Mouse (Mus musculus): ENCODE data around the gene Oprl1. TPM values are rescaled to one million over a fixed set of nuclear protein-coding genes. Genes with fewer than 3 reads are reported as not detected.

Oprl1 gene
- total RNA-seq (2014; rRNA removed) (0.13 TPM in 1 of 2 replicates, not detected in the other), polyA plus RNA-seq (2012; rRNA removed) (0.06 TPM in 1 of 2 replicates, not detected in the other)

GRCm38 (mm10) chr2:181714903-181715326 lies at the start of gene Oprl1:
TSS of gene Oprl1 (plus strand) at chr2:181715016.
- Histone ChIP-seq H3K27ac (replicated peaks; ENCODE audit: insufficient read depth, low read depth, low read length) (no peak within 1 kb of the TSS), H3K9ac (ENCODE audit: low read depth, low read length) (no peak within 1 kb of the TSS), H3K4me1 (ENCODE audit: control insufficient read depth, insufficient read depth, low read length) (no peaks in the 10 kb centered on the region), H3K4me3 (ENCODE audit: insufficient read depth, low read depth, low read length) (no peak within 1 kb of the TSS), H3K27me3 (ENCODE audit: control insufficient read depth, insufficient read depth, low read length) (no peaks in the 10 kb centered on the region), H3K36me3 (ENCODE audit: control insufficient read depth, insufficient read depth, low read length) (no peaks in the 10 kb centered on the region), H3K79me2 (ENCODE audit: control insufficient read depth, insufficient read depth, low read length) (no peaks in the 10 kb centered on the region)
- WGBS, result 3% methylated on average over 7 of the region's 7 CpGs
- no peak for DNase-seq (ENCODE audit: extremely low read depth, low read depth, low spot score)
- TF ChIP-seq POLR2A (IDR thresholded peaks at IDR 0.05; ENCODE audit: extremely low read depth, insufficient read depth, low read length) (no peak), CTCF (IDR thresholded peaks at IDR 0.05; ENCODE audit: low read depth, low read length) (no peak)

GRCm38 (mm10) chr2:181670285-181670912 lies 44.4 kb upstream of the Oprl1 start:
- no peak for TF ChIP-seq CTCF (IDR thresholded peaks at IDR 0.05; ENCODE audit: low read depth, low read length)
- TF ChIP-seq POLR2A (IDR thresholded peaks at IDR 0.05; ENCODE audit: extremely low read depth, insufficient read depth, low read length), result no peak
- Histone ChIP-seq H3K27ac (replicated peaks; ENCODE audit: insufficient read depth, low read depth, low read length) (peak overlapping the region; percentile 52), H3K27me3 (ENCODE audit: control insufficient read depth, insufficient read depth, low read length) (peaks cover 15% of the 10 kb centered on the region), H3K9ac (ENCODE audit: low read depth, low read length) (peak overlapping the region; percentile 88), H3K36me3 (ENCODE audit: control insufficient read depth, insufficient read depth, low read length) (no peaks in the 10 kb centered on the region), H3K79me2 (ENCODE audit: control insufficient read depth, insufficient read depth, low read length) (peaks cover 4% of the 10 kb centered on the region; the same call in 1 of the 2 replicates), H3K4me3 (ENCODE audit: insufficient read depth, low read depth, low read length) (peak overlapping the region; percentile 74), H3K4me1 (ENCODE audit: control insufficient read depth, insufficient read depth, low read length) (no peaks in the 10 kb centered on the region)
- 6% methylated on average over 56 of the region's 56 CpGs for whole genome bisulfite sequencing
- DNase-seq (ENCODE audit: extremely low read depth, low read depth, low spot score), result no peak

- TF ChIP-seq CTCF (IDR thresholded peaks at IDR 0.05; ENCODE audit: low read depth, low read length) (no peak), POLR2A (IDR thresholded peaks at IDR 0.05; ENCODE audit: extremely low read depth, insufficient read depth, low read length) (no peak)
- no peaks in the 10 kb centered on the region for H3K36me3 ChIP-seq (ENCODE audit: control insufficient read depth, insufficient read depth, low read length)
- peaks cover 15% of the 10 kb centered on the region for H3K27me3 ChIP-seq (ENCODE audit: control insufficient read depth, insufficient read depth, low read length)
- H3K79me2 ChIP-seq (ENCODE audit: control insufficient read depth, insufficient read depth, low read length), result peaks cover 4% of the 10 kb centered on the region; the same call in 1 of the 2 replicates
- H3K4me1 ChIP-seq (ENCODE audit: control insufficient read depth, insufficient read depth, low read length), result no peaks in the 10 kb centered on the region
- WGBS, result 4% methylated on average over 41 of the region's 41 CpGs
- H3K4me3 ChIP-seq (ENCODE audit: insufficient read depth, low read depth, low read length), result peak overlapping the region; percentile 74
- DNase-seq (ENCODE audit: extremely low read depth, low read depth, low spot score), result no peak
- peak overlapping the region; percentile 52 for H3K27ac ChIP-seq (replicated peaks; ENCODE audit: insufficient read depth, low read depth, low read length)
- peak overlapping the region; percentile 88 for H3K9ac ChIP-seq (ENCODE audit: low read depth, low read length)
Observed at GRCm38 (mm10) chr2:181670913-181671311, 43.9 kb upstream of the Oprl1 start.

- DNase-seq (ENCODE audit: extremely low read depth, low read depth, low spot score), result no peak
- peak within 1 kb of the TSS; percentile 74 for H3K4me3 ChIP-seq (ENCODE audit: insufficient read depth, low read depth, low read length)
- 2% methylated on average over 41 of the region's 43 CpGs for WGBS
- peak within 1 kb of the TSS; percentile 88 for H3K9ac ChIP-seq (ENCODE audit: low read depth, low read length)
- H3K4me1 ChIP-seq (ENCODE audit: control insufficient read depth, insufficient read depth, low read length), result no peaks in the 10 kb centered on the region
- TF ChIP-seq CTCF (IDR thresholded peaks at IDR 0.05; ENCODE audit: low read depth, low read length) (no peak), POLR2A (IDR thresholded peaks at IDR 0.05; ENCODE audit: extremely low read depth, insufficient read depth, low read length) (peak; percentile 79)
- H3K79me2 ChIP-seq (ENCODE audit: control insufficient read depth, insufficient read depth, low read length), result peaks cover 4% of the 10 kb centered on the region; the same call in 1 of the 2 replicates
- H3K27me3 ChIP-seq (ENCODE audit: control insufficient read depth, insufficient read depth, low read length), result peaks cover 15% of the 10 kb centered on the region
- peak within 1 kb of the TSS; percentile 52 for H3K27ac ChIP-seq (replicated peaks; ENCODE audit: insufficient read depth, low read depth, low read length)
- no peaks in the 10 kb centered on the region for H3K36me3 ChIP-seq (ENCODE audit: control insufficient read depth, insufficient read depth, low read length)
Observed at GRCm38 (mm10) chr2:181671326-181671725, 43.5 kb upstream of the Oprl1 start, which contains the start of gene Sox18. TSS of gene Sox18 (minus strand) at chr2:181671640.

- Histone ChIP-seq H3K9ac (ENCODE audit: low read depth, low read length) (no peak overlapping the region), H3K36me3 (ENCODE audit: control insufficient read depth, insufficient read depth, low read length) (no peaks in the 10 kb centered on the region), H3K79me2 (ENCODE audit: control insufficient read depth, insufficient read depth, low read length) (peaks cover 4% of the 10 kb centered on the region; the same call in 1 of the 2 replicates), H3K27me3 (ENCODE audit: control insufficient read depth, insufficient read depth, low read length) (peaks cover 15% of the 10 kb centered on the region), H3K4me3 (ENCODE audit: insufficient read depth, low read depth, low read length) (no peak overlapping the region), H3K27ac (replicated peaks; ENCODE audit: insufficient read depth, low read depth, low read length) (no peak overlapping the region), H3K4me1 (ENCODE audit: control insufficient read depth, insufficient read depth, low read length) (no peaks in the 10 kb centered on the region)
- TF ChIP-seq POLR2A (IDR thresholded peaks at IDR 0.05; ENCODE audit: extremely low read depth, insufficient read depth, low read length), result no peak
- no peak for TF ChIP-seq CTCF (IDR thresholded peaks at IDR 0.05; ENCODE audit: low read depth, low read length)
- 38% methylated on average over 7 of the region's 7 CpGs for WGBS
- no peak for DNase-seq (ENCODE audit: extremely low read depth, low read depth, low spot score)
Observed at GRCm38 (mm10) chr2:181671984-181672383, 42.8 kb upstream of the Oprl1 start.

GRCm38 (mm10) chr2:181673501-181673900 lies 41.3 kb upstream of the Oprl1 start:
- no peak for DNase-seq (ENCODE audit: extremely low read depth, low read depth, low spot score)
- H3K9ac ChIP-seq (ENCODE audit: low read depth, low read length), result no peak overlapping the region

More at GRCm38 (mm10) chr2:181673501-181673900, 41.3 kb upstream of the Oprl1 start:
- 50% methylated on average over 1 of the region's 1 CpGs for WGBS
- Histone ChIP-seq H3K4me1 (ENCODE audit: control insufficient read depth, insufficient read depth, low read length) (no peaks in the 10 kb centered on the region), H3K4me3 (ENCODE audit: insufficient read depth, low read depth, low read length) (no peak overlapping the region), H3K27me3 (ENCODE audit: control insufficient read depth, insufficient read depth, low read length) (peaks cover 15% of the 10 kb centered on the region), H3K36me3 (ENCODE audit: control insufficient read depth, insufficient read depth, low read length) (no peaks in the 10 kb centered on the region), H3K27ac (replicated peaks; ENCODE audit: insufficient read depth, low read depth, low read length) (0 out of 2 replicates have a peak overlapping the region, but pooled peaks have one; percentile 9), H3K79me2 (ENCODE audit: control insufficient read depth, insufficient read depth, low read length) (peaks cover 4% of the 10 kb centered on the region; the same call in 1 of the 2 replicates)
- TF ChIP-seq POLR2A (IDR thresholded peaks at IDR 0.05; ENCODE audit: extremely low read depth, insufficient read depth, low read length) (no peak), CTCF (IDR thresholded peaks at IDR 0.05; ENCODE audit: low read depth, low read length) (no peak)
